Mouse (Mus musculus): ENCODE results near the gene Hspb6. TPM values are rescaled to one million over a fixed set of nuclear protein-coding genes. Genes with fewer than 3 reads are reported as not detected.
A peak's percentile ranks its signal among the peaks of the same experiment; 100 is the strongest.

Gene Hspb6
- polyA plus RNA-seq, 1 experiment: 74.3 TPM

DNA sequence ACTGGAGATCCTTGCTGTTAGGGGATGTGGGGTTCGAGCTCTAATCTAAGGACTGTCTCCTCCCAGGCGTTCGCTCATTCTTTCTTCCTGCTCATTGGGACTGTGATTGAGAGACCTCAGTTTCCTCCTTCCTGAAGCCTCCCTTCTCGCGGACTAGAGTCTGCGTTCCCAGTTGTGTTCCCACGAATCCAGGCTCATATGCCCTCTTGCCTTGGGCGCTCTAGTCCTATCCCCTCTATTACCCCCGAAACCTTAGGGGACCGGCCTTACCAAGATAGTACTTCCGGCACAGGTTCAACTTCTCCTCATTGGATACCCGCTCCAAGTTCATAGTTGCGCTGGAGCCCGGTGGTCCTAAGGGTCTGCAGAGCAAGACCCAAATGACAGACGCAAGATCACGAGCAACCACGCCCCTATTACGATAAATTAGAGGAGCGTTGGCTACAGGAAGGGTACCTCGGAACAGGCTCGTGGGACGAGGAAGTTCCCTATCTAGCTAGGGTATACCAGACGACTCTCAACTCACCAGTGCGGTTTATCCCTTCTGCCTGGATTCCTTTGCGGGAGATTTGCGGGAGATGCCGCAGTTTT lies 10.6 kb downstream of the Hspb6 start:
- no peak for TF ChIP-seq CTCF (IDR thresholded peaks at IDR 0.05; ENCODE audit: control insufficient read depth, insufficient read depth, insufficient replicate concordance, low read depth, low read length)
- no peak for TF ChIP-seq POLR2A (IDR thresholded peaks at IDR 0.05; ENCODE audit: control insufficient read depth, low read depth, low read length)
- no peaks in the 10 kb centered on the region for H3K36me3 ChIP-seq (ENCODE audit: control insufficient read depth, insufficient read depth, low read length)
- peaks cover 13% of the 10 kb centered on the region for H3K4me1 ChIP-seq (ENCODE audit: control insufficient read depth, insufficient read depth, low read length)
- no peaks in the 10 kb centered on the region for H3K27me3 ChIP-seq (ENCODE audit: control insufficient read depth, insufficient read depth, low read length)
- H3K4me3 ChIP-seq (ENCODE audit: control insufficient read depth, low read depth, low read length): peak overlapping the region; percentile 92
- H3K27ac ChIP-seq (ENCODE audit: control insufficient read depth, insufficient read depth, low read depth, low read length): peak overlapping the region; percentile 76

- Histone ChIP-seq H3K27me3 (ENCODE audit: control insufficient read depth, insufficient read depth, low read length) (no peaks in the 10 kb centered on the region), H3K4me3 (ENCODE audit: control insufficient read depth, low read depth, low read length) (peak within 1 kb of the TSS; percentile 92), H3K4me1 (ENCODE audit: control insufficient read depth, insufficient read depth, low read length) (peaks cover 8% of the 10 kb centered on the region), H3K36me3 (ENCODE audit: control insufficient read depth, insufficient read depth, low read length) (no peaks in the 10 kb centered on the region), H3K27ac (ENCODE audit: control insufficient read depth, insufficient read depth, low read depth, low read length) (peak within 1 kb of the TSS; percentile 95)
- TF ChIP-seq CTCF (IDR thresholded peaks at IDR 0.05; ENCODE audit: control insufficient read depth, insufficient read depth, insufficient replicate concordance, low read depth, low read length) (no peak), POLR2A (IDR thresholded peaks at IDR 0.05; ENCODE audit: control insufficient read depth, low read depth, low read length) (peak; percentile 49; the same call in 1 of the 2 replicates)
Observed at GRCm38 (mm10) chr7:30563117-30563905, 11.3 kb downstream of the Hspb6 start, which contains the start of the genes U2af1l4, Gm49396 and Psenen. U2af1l4 (plus strand) TSS chr7:30563301. Gm49396 (plus strand) TSS chr7:30563344. Psenen (minus strand) TSS chr7:30563627.

- Histone ChIP-seq H3K27ac (ENCODE audit: control insufficient read depth, insufficient read depth, low read depth, low read length) (peak overlapping the region; percentile 95; the same call in 1 of the 2 replicates), H3K4me1 (ENCODE audit: control insufficient read depth, insufficient read depth, low read length) (peaks cover 7% of the 10 kb centered on the region), H3K36me3 (ENCODE audit: control insufficient read depth, insufficient read depth, low read length) (peaks cover 2% of the 10 kb centered on the region; the same call in 1 of the 2 replicates), H3K4me3 (ENCODE audit: control insufficient read depth, low read depth, low read length) (peak overlapping the region; percentile 92), H3K27me3 (ENCODE audit: control insufficient read depth, insufficient read depth, low read length) (no peaks in the 10 kb centered on the region)
- TF ChIP-seq CTCF (IDR thresholded peaks at IDR 0.05; ENCODE audit: control insufficient read depth, insufficient read depth, insufficient replicate concordance, low read depth, low read length) (no peak), POLR2A (IDR thresholded peaks at IDR 0.05; ENCODE audit: control insufficient read depth, low read depth, low read length) (no peak)
Observed at GRCm38 (mm10) chr7:30563906-30564280, 11.9 kb downstream of the Hspb6 start.

- Histone ChIP-seq H3K27ac (ENCODE audit: control insufficient read depth, insufficient read depth, low read depth, low read length) (no peak within 1 kb of the TSS; the same call in 1 of the 2 replicates), H3K36me3 (ENCODE audit: control insufficient read depth, insufficient read depth, low read length) (peaks cover 3% of the 10 kb centered on the region), H3K4me1 (ENCODE audit: control insufficient read depth, insufficient read depth, low read length) (peaks cover 5% of the 10 kb centered on the region), H3K27me3 (ENCODE audit: control insufficient read depth, insufficient read depth, low read length) (no peaks in the 10 kb centered on the region), H3K4me3 (ENCODE audit: control insufficient read depth, low read depth, low read length) (peak within 1 kb of the TSS; percentile 92)
- TF ChIP-seq CTCF (IDR thresholded peaks at IDR 0.05; ENCODE audit: control insufficient read depth, insufficient read depth, insufficient replicate concordance, low read depth, low read length): no peak
- TF ChIP-seq POLR2A (IDR thresholded peaks at IDR 0.05; ENCODE audit: control insufficient read depth, low read depth, low read length): no peak
Observed at GRCm38 (mm10) chr7:30564970-30565571, 13.1 kb downstream of the Hspb6 start, which contains the start of gene Igflr1. Igflr1 (plus strand) TSS chr7:30565427.

GRCm38 (mm10) chr7:30566033-30566432 lies 14.1 kb downstream of the Hspb6 start:
- TF ChIP-seq CTCF (IDR thresholded peaks at IDR 0.05; ENCODE audit: control insufficient read depth, insufficient read depth, insufficient replicate concordance, low read depth, low read length) (no peak), POLR2A (IDR thresholded peaks at IDR 0.05; ENCODE audit: control insufficient read depth, low read depth, low read length) (no peak)
- H3K4me1 ChIP-seq (ENCODE audit: control insufficient read depth, insufficient read depth, low read length): peaks cover 3% of the 10 kb centered on the region
- H3K27ac ChIP-seq (ENCODE audit: control insufficient read depth, insufficient read depth, low read depth, low read length): no peak overlapping the region
- H3K27me3 ChIP-seq (ENCODE audit: control insufficient read depth, insufficient read depth, low read length): no peaks in the 10 kb centered on the region
- H3K36me3 ChIP-seq (ENCODE audit: control insufficient read depth, insufficient read depth, low read length): peaks cover 4% of the 10 kb centered on the region
- H3K4me3 ChIP-seq (ENCODE audit: control insufficient read depth, low read depth, low read length): no peak overlapping the region

- TF ChIP-seq POLR2A (IDR thresholded peaks at IDR 0.05; ENCODE audit: control insufficient read depth, low read depth, low read length) (no peak), CTCF (IDR thresholded peaks at IDR 0.05; ENCODE audit: control insufficient read depth, insufficient read depth, insufficient replicate concordance, low read depth, low read length) (no peak)
- no peaks in the 10 kb centered on the region for H3K27me3 ChIP-seq (ENCODE audit: control insufficient read depth, insufficient read depth, low read length)
- peaks cover 7% of the 10 kb centered on the region for H3K36me3 ChIP-seq (ENCODE audit: control insufficient read depth, insufficient read depth, low read length)
- no peaks in the 10 kb centered on the region; the same call in 1 of the 2 replicates for H3K4me1 ChIP-seq (ENCODE audit: control insufficient read depth, insufficient read depth, low read length)
- no peak overlapping the region for H3K4me3 ChIP-seq (ENCODE audit: control insufficient read depth, low read depth, low read length)
- H3K27ac ChIP-seq (ENCODE audit: control insufficient read depth, insufficient read depth, low read depth, low read length): no peak overlapping the region
Observed at GRCm38 (mm10) chr7:30567555-30567954, 15.6 kb downstream of the Hspb6 start.

DNA sequence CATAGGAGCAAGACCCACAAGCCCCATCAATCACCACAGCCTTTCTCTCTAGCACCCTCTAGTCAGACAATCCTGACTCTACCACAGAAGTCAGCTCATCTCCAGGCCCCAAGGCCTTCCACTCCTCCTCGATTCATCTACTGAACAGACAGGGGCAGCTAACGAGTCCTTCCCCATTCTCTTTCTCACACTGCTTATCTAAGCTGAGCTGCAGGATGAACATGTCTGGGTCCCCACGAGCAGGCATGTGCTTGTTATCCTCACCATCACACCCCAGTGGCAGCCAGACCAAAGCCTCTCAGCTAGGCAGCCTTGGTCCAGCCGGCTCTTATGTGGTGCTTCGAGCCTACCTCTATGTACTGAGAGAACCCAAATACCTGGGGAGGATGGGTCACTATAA lies 20.4 kb downstream of the Hspb6 start:
- H3K36me3 ChIP-seq (ENCODE audit: control insufficient read depth, insufficient read depth, low read length): peaks cover 20% of the 10 kb centered on the region
- no peaks in the 10 kb centered on the region; the same call in none of the 2 replicates for H3K4me1 ChIP-seq (ENCODE audit: control insufficient read depth, insufficient read depth, low read length)
- no peak overlapping the region for H3K27ac ChIP-seq (ENCODE audit: control insufficient read depth, insufficient read depth, low read depth, low read length)
- TF ChIP-seq POLR2A (IDR thresholded peaks at IDR 0.05; ENCODE audit: control insufficient read depth, low read depth, low read length) (no peak), CTCF (IDR thresholded peaks at IDR 0.05; ENCODE audit: control insufficient read depth, insufficient read depth, insufficient replicate concordance, low read depth, low read length) (no peak)
- no peaks in the 10 kb centered on the region for H3K27me3 ChIP-seq (ENCODE audit: control insufficient read depth, insufficient read depth, low read length)
- no peak overlapping the region for H3K4me3 ChIP-seq (ENCODE audit: control insufficient read depth, low read depth, low read length)

Measured in testis, adult 2 months (tissue).